Mouse (Mus musculus) kidney, postnatal 25 days (tissue): ENCODE data around the gene Mpnd.
"Not testable (repeated sequence)": the region's sequence is repeated elsewhere in the genome, so short reads cannot be mapped to it uniquely, and the experiment has no call there.

Source experiments
- DNase-seq, 2 experiments: peaks; one replicate each; pipeline ENCODE4 v3.0.0; 2021; ENCODE audit warnings: mixed read lengths in 2 of 2

Mpnd gene

GRCm38 (mm10) chr17:56038583-56039261 lies 33.2 kb downstream of the Mpnd start:
- DNase-seq = no peak

DNA sequence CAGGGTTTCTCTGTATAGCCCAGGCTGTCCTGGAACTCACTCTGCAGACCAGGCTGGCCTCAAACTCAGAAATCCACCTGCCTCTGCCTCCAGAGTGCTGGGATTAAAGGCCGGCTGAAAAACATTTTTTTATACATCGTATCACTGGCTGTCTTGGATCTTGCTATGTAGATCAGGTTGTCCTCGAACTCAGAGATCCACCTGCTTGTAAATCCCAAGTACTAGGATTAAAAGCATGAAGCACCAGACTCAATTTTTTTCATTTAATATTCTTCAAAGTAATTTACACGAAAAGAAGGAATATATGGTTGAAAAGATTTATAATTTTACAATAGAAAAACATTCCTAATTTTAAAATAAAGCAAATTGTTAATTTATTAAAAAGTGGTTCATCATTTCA lies 33.8 kb downstream of the Mpnd start:
- no peak for DNase-seq

GRCm38 (mm10) chr17:56040030-56040856 lies 34.7 kb downstream of the Mpnd start, which contains the start of gene Chaf1a:
TSS of gene Chaf1a (plus strand) at chr17:56040439.
- DNase-seq = peak; percentile 99 to 100

DNA sequence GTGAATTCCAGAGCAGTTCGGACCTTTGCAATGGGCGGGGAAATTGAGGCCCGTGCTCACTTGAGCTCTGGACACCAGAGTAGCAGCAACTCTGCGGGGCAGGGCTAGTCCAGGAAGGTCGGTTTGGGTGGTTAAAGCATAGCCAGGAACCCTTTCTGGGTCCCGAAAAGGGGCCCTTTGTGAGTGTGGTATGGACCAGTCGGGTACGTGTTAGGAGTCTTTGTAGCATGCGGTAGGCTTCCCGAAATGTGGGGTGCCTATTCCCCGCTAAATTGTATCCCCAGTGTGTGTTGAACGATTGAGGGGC lies 35.3 kb downstream of the Mpnd start:
- DNase-seq = no peak

DNA sequence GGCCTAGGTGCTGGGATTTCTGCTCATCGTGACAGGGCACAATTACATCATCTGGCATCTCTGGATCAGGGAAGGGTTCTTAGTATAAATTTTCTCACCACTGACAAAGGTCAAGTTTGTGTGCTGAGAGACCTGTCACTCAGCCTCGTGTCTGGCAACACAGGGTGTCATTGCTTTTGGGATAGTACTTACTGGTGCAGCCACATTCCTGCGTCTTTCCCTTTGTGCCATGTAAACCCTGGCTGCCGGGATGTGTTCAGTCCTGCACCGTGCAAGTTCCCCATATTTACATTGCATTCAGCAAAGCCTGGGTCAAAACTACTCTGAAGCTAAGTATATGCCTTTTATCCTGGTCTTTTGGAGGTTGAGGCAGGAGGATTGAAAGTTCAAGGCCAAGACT lies 45.9 kb downstream of the Mpnd start:
- no peak for DNase-seq

DNA sequence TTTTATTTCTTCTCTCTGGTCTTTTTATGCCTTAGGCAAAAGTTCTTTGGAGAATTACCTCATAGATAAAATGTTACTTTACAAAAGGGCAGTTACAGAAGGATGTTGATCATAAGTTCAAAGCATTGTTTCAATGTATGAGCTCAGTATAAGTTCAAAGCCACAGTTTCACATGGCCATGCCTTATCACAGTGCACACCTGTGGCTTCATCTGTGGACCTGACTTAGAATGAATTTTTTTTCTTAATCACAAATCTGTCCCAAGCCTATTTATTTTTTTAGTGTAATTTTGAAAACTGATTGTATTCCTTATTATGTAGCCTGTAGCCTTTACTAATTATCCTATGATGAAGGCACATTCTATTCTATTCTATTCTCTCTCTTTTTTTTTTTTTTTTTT lies 49.4 kb downstream of the Mpnd start:
- no peak for DNase-seq

DNA sequence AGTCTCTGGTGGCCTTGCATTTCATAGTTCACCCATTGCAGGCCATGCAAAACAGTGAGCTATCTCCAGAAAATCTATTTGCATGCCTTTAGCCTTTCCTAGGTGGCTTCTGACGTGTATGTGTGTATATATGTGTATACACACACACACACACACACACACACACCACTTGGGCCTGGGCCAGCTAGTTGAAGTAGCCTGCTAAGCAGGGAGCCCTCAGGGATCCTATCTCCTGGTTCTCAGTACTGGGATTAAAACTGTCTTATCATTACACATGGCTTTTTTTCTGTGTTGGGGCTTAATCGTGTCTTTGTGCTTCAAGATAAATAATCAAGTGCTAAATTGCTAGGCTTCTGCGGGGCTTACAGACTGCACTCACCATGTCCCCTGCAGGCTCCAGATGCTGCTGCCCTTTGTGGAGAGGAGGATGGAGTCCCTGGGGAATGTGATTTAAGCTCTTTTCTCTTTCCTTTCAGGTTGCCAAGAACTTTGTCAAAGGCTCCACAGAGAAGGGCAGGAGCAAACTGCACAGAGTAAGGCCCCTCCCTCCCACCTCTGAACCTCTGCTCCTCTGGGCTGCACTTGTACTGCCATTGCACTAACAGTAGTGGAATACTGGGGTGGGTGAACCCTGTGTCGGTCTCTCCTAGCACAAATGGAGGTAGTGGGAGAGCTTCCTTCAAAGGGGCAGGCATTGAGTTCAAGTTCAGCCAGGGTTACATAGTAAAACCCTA lies 50.6 kb downstream of the Mpnd start:
- DNase-seq = no peak

DNA sequence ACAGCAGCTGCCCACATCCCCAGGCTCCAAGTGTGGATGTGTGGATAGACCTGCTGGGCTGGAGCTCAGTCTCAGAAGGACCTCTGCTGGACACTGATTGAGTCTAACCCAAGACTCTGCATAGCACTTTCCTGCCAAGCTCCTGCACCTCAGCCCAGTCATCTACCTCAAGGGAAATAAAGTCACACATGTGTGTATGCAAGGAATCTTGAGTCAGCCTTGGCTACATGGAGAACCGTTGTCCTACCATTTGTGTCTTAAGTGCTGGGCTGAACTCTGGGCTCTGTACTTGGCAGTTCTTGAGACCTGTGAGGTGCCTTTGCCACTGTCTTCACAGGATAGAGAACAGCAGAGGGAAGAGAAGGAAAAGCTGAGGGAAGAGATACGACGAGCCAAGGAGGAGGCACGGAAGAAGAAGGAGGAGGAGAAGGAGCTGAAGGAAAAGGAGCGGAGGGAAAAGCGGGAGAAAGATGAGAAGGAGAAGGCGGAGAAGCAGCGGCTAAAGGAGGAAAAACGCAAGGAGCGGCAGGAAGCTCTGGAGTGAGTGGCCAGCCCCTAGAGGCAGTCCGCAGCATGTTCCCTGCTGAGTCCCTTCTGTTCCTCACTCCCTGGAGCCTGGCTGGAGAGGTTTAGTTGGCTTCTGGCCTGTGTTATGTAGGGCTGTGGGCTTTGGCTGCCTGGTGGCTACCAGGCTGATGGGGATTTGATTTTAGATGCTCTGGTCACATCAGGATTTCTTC lies 52.0 kb downstream of the Mpnd start:
- DNase-seq = no peak

DNA sequence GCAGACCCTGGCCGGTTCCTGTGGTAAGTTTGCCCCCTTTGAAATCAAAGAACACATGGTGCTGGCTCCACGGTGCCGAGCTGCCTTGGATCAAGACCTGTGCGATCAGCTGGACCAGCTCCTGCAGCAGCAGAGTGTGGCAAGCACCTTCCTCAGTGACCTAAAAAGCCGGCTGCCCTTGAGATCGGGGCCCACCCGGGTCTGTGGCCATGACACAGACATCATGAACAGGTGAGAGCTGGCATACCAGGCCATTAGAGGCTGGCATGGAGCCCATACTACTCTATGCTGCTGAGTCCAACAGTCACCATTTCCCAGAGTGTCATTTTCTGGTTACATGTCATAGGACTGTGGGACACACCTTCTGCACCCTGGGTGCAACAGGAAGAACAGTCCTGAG lies 56.6 kb downstream of the Mpnd start:
- no peak for DNase-seq

DNA sequence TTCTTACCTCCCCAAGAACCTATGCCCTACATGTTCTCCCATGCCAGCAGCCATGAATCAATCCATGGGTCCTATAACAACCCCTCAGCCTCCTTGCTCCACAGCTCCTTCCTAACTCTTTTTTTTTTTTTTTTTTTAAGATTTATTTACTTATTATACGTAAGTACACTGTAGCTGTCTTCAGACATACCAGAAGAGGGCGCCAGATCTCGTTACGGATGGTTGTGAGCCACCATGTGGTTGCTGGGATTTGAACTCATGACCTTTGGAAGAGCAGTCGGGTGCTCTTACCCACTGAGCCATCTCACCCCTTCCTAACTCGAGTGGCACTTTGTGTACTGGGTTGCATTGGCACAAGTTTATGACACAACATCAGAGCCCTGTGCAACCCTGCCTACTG lies 60.2 kb downstream of the Mpnd start:
- DNase-seq = not testable (repeated sequence)
